Mouse (Mus musculus): ENCODE results near the gene Kctd18.
"Not testable (repeated sequence)": the region's sequence is repeated elsewhere in the genome, so short reads cannot be mapped to it uniquely, and the experiment has no call there.

Gene Kctd18

DNA sequence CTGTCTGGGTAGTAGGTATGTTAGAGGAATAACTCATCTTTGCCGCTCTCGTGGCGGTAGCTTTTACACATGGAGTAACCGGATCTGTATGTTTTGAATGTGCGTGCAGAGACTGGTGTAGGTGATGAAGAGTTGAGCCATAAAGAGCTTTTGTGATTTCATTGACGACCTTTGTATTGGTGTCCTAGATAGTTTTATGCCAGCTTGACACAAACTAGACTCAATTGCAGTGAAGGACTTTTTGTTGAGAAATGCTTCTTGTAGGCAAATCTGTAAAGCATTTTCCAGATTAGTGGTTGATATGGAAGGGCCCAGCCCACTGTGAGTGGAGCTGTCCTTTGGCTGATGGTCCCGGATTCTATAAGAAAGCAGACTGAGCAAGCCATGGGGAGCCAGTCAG is at the start of gene Kctd18:
TSS of gene Kctd18 (minus strand) at position 101 of the 400 bp plus-strand sequence.
- DNase-seq (ENCODE audit: inconsistent ontology term), result no peak

GRCm38 (mm10) chr1:58065606-58066005 is 46.9 kb upstream of the Kctd18 start:
- no peak for DNase-seq (ENCODE audit: inconsistent ontology term)

GRCm38 (mm10) chr1:58065151-58065550 is 46.4 kb upstream of the Kctd18 start:
- no peak for DNase-seq (ENCODE audit: inconsistent ontology term)

DNA sequence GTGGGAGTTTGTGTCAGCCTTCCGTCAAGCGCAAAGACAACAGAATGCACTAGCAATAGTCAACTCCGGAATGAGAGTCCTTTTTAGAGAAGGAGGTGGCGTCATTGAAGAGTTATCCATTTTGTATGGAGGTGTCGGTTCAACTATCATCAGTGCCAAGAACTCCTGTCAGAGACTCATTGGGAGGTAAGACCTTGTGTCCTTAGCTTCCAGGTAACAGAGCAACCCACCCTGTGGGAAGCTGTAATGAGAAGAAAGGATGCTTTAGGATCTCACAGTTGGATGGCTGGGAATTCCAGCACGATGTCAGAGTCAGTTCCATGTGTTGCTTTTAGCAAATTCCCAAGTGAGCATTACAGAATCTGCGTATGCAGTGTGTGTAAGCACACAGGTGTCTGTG is 43.4 kb upstream of the Kctd18 start:
- no peak for DNase-seq (ENCODE audit: inconsistent ontology term)

- no peak for DNase-seq (ENCODE audit: inconsistent ontology term)
Measured at GRCm38 (mm10) chr1:58058846-58059245, 40.1 kb upstream of the Kctd18 start.

GRCm38 (mm10) chr1:58056939-58057338 is 38.2 kb upstream of the Kctd18 start:
- DNase-seq (ENCODE audit: inconsistent ontology term), result no peak

GRCm38 (mm10) chr1:58056074-58056807 is 37.5 kb upstream of the Kctd18 start:
- DNase-seq (ENCODE audit: inconsistent ontology term), result no peak

GRCm38 (mm10) chr1:58055598-58055997 is 36.8 kb upstream of the Kctd18 start:
- no peak for DNase-seq (ENCODE audit: inconsistent ontology term)

- DNase-seq (ENCODE audit: inconsistent ontology term), result no peak
Measured at GRCm38 (mm10) chr1:58049126-58049525, 30.4 kb upstream of the Kctd18 start.

GRCm38 (mm10) chr1:58046721-58047290 is 28.1 kb upstream of the Kctd18 start:
- DNase-seq (ENCODE audit: inconsistent ontology term), result peak; percentile 61

DNA sequence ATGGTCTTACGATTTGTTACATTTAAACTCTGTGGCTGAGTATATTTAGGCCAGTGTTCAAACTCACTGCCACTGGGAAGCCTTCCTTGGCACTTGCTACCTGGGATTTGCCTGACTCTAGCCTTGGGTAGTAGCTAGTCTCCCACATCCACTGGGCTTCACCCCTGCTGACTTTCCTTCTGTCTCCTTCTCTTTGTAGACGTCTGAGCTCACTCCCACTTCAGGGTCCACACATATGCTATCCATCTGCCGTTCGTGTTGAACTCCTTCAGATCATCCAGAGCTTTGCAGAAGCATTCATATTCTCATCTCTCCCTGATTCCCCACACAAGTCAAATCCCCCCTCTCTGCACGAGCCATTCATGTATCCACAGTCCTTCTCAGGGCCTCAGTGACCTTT is 26.8 kb upstream of the Kctd18 start:
- no peak for DNase-seq (ENCODE audit: inconsistent ontology term)

GRCm38 (mm10) chr1:58045076-58045475 is 26.3 kb upstream of the Kctd18 start:
- DNase-seq (ENCODE audit: inconsistent ontology term), result no peak

DNA sequence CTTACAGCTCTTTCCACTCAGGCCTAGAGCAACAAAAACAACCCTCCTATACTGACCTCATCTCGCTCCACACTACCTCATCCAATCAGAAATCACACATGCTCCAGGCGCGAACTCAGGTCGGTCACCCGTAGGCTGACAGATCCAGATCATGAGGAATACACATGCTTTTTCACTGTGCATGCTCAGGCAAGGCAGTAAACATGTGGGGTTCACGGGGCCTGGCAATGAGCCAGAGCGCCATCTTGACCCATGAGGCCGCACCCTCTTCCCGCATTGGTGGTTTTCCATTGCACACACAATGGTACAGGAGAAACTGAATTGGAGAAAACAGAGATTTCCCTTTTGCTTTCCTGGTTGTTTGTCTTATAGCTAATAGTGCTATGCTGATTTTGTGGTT is 18.6 kb upstream of the Kctd18 start:
- not testable (repeated sequence) for DNase-seq (ENCODE audit: inconsistent ontology term)

DNA sequence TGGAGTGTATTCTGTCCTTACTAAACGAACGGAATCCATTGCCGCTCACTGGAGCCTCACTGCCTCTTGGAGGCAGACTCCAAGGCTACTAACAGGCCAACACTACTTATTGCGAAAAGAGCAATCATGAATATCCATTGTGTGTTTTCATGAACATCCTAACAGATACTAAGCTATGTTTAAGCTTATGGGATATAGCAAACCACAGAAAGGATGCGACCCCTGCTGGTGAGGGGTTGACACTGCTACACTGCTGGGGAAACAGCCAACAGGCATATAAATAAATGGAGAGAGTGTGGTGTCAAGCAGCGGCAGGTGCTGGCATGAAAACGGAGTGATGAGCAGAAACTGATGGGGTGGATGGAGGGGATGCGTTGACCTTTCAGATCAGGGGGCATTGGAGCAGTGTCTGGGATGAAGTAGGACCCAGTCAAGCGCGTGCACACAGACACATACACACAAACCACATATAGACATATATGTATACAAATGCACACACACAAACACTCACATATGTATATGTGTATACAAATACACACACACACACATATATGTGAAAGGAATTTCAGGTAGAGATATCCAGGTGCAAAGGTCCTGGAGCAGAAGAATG is 12.5 kb upstream of the Kctd18 start:
- peak; percentile 17 for DNase-seq (ENCODE audit: inconsistent ontology term)

DNA sequence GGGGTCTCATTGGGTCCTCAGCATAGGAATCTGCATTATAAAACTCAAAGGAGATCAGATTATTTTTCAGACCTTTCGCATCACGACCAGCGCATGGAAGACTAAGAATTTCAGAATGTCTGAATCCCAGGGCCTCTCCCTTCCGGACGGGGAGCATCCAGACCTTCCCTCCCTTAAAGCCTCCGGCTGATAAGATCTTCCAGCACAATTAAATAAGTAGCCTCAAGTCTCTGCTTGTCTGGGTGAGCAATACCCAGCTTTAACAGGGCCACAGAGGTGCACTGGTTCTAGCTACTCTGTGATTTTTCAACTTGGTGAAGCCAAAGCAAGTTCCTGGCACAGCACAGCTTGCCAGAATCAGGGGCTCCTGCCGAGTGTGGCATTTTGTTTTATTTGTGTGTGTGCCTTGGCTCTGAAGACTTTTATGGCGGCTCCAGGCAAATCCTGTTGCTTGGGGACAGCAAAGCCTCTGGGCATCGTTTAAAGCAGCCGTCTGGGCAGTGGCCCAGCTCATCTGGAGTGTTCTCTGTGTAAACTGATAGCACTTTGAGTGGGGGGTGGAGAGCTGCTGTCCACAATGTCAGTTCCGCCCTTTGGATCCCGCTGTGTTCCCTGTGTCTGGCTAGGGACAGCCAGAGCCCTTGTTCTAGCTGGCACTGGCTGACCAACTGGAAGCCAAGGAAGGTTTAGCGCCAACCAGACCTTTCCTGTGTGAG is 11.6 kb upstream of the Kctd18 start:
- peak; percentile 91 for DNase-seq (ENCODE audit: inconsistent ontology term)

DNA sequence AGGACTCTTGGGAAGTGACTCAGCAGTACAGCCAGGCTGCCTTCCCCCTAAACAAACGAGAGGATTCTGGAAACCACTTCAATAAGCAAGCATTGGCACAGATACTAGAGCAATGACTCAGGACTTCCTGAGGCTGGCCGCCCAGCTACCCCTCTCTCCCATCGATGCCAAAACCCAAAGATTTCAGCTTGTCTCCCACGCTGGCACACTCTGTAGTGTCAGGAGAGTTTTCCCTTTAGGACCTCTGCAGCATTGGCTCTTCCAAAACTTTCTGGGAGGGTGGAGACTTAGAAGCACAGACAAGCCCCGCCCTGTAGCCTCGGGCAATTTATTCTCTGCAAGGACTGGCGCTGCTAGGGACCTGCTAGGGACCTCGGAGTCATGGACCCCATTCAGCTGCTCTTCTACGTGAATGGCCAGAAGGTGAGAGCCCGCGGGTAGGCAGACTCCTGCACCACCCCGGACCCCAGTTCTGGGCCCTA is 10.9 kb upstream of the Kctd18 start, which contains the start of gene Aox1:
TSS of gene Aox1 (plus strand) at position 296 of the 482 bp plus-strand sequence.
- peak; percentile 96 for DNase-seq (ENCODE audit: inconsistent ontology term)

- DNase-seq (ENCODE audit: inconsistent ontology term), result no peak
Measured at GRCm38 (mm10) chr1:58027707-58028106, 9.0 kb upstream of the Kctd18 start.

GRCm38 (mm10) chr1:58006388-58006787 is 12.4 kb downstream of the Kctd18 start:
- not testable (repeated sequence) for DNase-seq (ENCODE audit: inconsistent ontology term)

DNA sequence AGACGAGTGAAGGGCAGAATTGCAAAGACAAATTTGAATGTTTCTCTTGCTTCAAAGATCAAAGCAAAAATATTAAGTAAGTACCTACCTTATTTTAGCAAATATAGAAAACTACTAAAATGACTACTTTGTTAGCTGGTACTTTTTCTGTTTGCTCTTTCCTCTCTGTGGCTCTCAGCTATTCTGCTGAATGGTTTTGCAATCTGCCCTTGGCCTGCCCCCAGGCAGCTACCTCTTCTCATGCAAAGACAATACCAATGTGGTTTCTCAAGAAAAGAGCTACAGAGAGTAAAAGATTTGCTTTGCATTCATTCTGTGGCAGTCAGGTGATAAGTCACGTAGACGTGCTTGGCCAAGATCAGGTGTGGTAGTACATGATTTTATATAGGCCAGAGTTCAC is 20.6 kb downstream of the Kctd18 start:
- no peak for DNase-seq (ENCODE audit: inconsistent ontology term)

DNA sequence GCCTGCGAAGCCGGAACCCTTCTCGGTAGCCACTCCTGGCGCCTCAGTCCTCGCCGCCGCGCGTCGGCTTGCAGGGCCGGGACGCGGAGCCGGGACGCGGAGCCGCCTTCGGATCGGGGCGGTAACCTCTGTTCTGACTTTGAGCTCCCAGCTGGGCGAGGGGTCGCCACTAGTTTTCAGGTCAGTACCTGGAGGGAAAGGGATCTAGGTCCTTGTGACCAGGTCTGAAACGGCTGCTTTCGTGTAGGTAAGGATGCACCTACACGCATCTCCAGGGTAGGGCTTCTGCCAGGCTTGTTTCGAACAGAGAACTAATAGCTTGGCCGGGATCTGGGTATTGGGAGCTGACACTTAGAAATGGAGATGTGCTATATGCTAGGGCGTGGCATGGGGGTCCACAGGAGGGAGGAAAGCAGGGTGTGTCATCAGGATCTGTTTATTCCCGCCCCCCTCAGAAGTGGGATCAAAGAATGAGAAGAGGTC is 22.6 kb downstream of the Kctd18 start:
- no peak for DNase-seq (ENCODE audit: inconsistent ontology term)

- peak; percentile 93 for DNase-seq (ENCODE audit: inconsistent ontology term)
Measured at GRCm38 (mm10) chr1:57995432-57996132, 23.2 kb downstream of the Kctd18 start, which contains the start of gene Sgo2a. TSS of gene Sgo2a (plus strand) at chr1:57995971.
